Mouse (Mus musculus) v-Abl transformed pro-B cells (cell line): ENCODE data around the gene Msmo1.

Experiments
- in situ Hi-C, 2 experiments: fragments of 400-800 bp; cut with MboI; formaldehyde crosslinking; loops; one replicate each; pipeline ENCODE4 v1.15.1; 2025; ENCODE audit not compliant: unreplicated experiment in 2 of 2

The Msmo1 gene

GRCm38 (mm10) chr8:64733271-64733943, at the start of gene Msmo1:
Gene Msmo1, minus strand, starts transcription at chr8:64733792.
- in situ Hi-C loops, result loop anchor here (5.0 to 25.0 kb wide), 5 partner anchors 114 to 1754 kb away; partner anchors contain the start of genes Tma16 (in 2 of the 2), Klhl2 (in 1 of the 2) and Tmem192 (in 1 of the 2)

GRCm38 (mm10) chr8:64781947-64782346, 48.4 kb upstream of the Msmo1 start:
- in situ Hi-C loops, result no loop called here

GRCm38 (mm10) chr8:64777925-64778324, 44.3 kb upstream of the Msmo1 start:
- in situ Hi-C loops, result no loop called here

- in situ Hi-C loops, result no loop called here
These were observed 40.5 kb upstream of the Msmo1 start for GRCm38 (mm10) chr8:64774136-64774535.

GRCm38 (mm10) chr8:64770814-64771213, 37.2 kb upstream of the Msmo1 start:
- in situ Hi-C loops, result no loop called here

- in situ Hi-C loops, result no loop called here
These were observed 36.0 kb upstream of the Msmo1 start for GRCm38 (mm10) chr8:64769586-64769985.

GRCm38 (mm10) chr8:64768645-64769044, 35.1 kb upstream of the Msmo1 start:
- in situ Hi-C loops, result no loop called here

- in situ Hi-C loops, result no loop called here
These were observed 33.5 kb upstream of the Msmo1 start for GRCm38 (mm10) chr8:64767047-64767446.

GRCm38 (mm10) chr8:64764075-64764474, 30.5 kb upstream of the Msmo1 start:
- in situ Hi-C loops, result no loop called here

GRCm38 (mm10) chr8:64762751-64763150, 29.2 kb upstream of the Msmo1 start:
- in situ Hi-C loops, result no loop called here

- in situ Hi-C loops, result no loop called here
These were observed 27.8 kb upstream of the Msmo1 start for GRCm38 (mm10) chr8:64761430-64761829.

GRCm38 (mm10) chr8:64757956-64758355, 24.4 kb upstream of the Msmo1 start:
- in situ Hi-C loops, result no loop called here

GRCm38 (mm10) chr8:64746215-64747058, 12.8 kb upstream of the Msmo1 start:
- in situ Hi-C loops, result loop anchor here (25.0 kb wide), 1 partner anchor 1741 kb away; the partner anchor contains the start of gene Tma16 (in 2 of the 2)

GRCm38 (mm10) chr8:64740547-64741211, 7.1 kb upstream of the Msmo1 start:
- in situ Hi-C loops, result loop anchor here (25.0 kb wide), 1 partner anchor 1747 kb away; the partner anchor contains the start of gene Tma16 (in 2 of the 2)

GRCm38 (mm10) chr8:64738916-64739315, 5.3 kb upstream of the Msmo1 start:
- in situ Hi-C loops, result loop anchor here (25.0 kb wide), 1 partner anchor 1748 kb away; the partner anchor contains the start of gene Tma16 (in 2 of the 2)

- in situ Hi-C loops, result loop anchor here (25.0 kb wide), 1 partner anchor 1750 kb away; the partner anchor contains the start of gene Tma16 (in 2 of the 2)
These were observed 3.3 kb upstream of the Msmo1 start for GRCm38 (mm10) chr8:64736767-64737323.

GRCm38 (mm10) chr8:64735161-64735560, 1.6 kb upstream of the Msmo1 start:
- in situ Hi-C loops, result loop anchor here (25.0 kb wide), 1 partner anchor 1752 kb away; the partner anchor contains the start of gene Tma16 (in 2 of the 2)

GRCm38 (mm10) chr8:64732596-64732995, 996 bp downstream of the Msmo1 start:
- in situ Hi-C loops, result loop anchor here (5.0 to 25.0 kb wide), 5 partner anchors 115 to 1755 kb away; partner anchors contain the start of genes Tma16 (in 2 of the 2), Klhl2 (in 1 of the 2) and Tmem192 (in 1 of the 2)

GRCm38 (mm10) chr8:64728156-64728555, 5.4 kb downstream of the Msmo1 start:
- in situ Hi-C loops, result loop anchor here (25.0 kb wide), 1 partner anchor 1759 kb away; the partner anchor contains the start of gene Tma16 (in 2 of the 2)

- in situ Hi-C loops, result loop anchor here (25.0 kb wide), 1 partner anchor 1761 kb away; the partner anchor contains the start of gene Tma16 (in 2 of the 2)
These were observed 7.3 kb downstream of the Msmo1 start for GRCm38 (mm10) chr8:64726190-64726695.
